Mouse (Mus musculus) MEL (cell line): ENCODE measurements at regions not wholly inside any gene's neighbourhood (a gene's known extent, or its start where the extent isn't known, plus 50 kb on each side); places are given as distances from the start of the nearest gene placed in this dataset.

Experiments used
- CTCF ChIP-seq, 3 experiments: IDR thresholded peaks in 2 of 3; conservative IDR thresholded peaks in 1 of 3; 2 replicates each; pipeline ENCODE4 v1.5.1; 2011 to 2012; ENCODE audit warnings: low read length in 3 of 3, low read depth in 2 of 3, mild to moderate bottlenecking in 2 of 3, improper control_type of control experiment in 1 of 3, inconsistent platforms in 1 of 3, mixed read lengths in 1 of 3, moderate library complexity in 1 of 3; ENCODE audit not compliant: control insufficient read depth in 1 of 3, insufficient read depth in 1 of 3, poor library complexity in 1 of 3, severe bottlenecking in 1 of 3
- EP300 ChIP-seq, 2 experiments: IDR thresholded peaks; 2 replicates each; pipeline ENCODE4 v1.6.1; 2011; ENCODE audit warnings: improper control_type of control experiment in 2 of 2, low read length in 2 of 2, low read depth in 1 of 2, mild to moderate bottlenecking in 1 of 2
- POLR2A ChIP-seq, 2 experiments: IDR thresholded peaks; 2 replicates each; pipeline ENCODE4 v1.6.1; 2011 to 2012; ENCODE audit warnings: low read length in 2 of 2, mild to moderate bottlenecking in 2 of 2, control low read depth in 1 of 2, improper control_type of control experiment in 1 of 2, low read depth in 1 of 2, moderate library complexity in 1 of 2; ENCODE audit not compliant: control insufficient read depth in 1 of 2, insufficient read depth in 1 of 2, poor library complexity in 1 of 2

GRCm38 (mm10) chr4:125780113-125780512 lies 244.2 kb upstream of the Csf3r start:
- no peak for TF ChIP-seq POLR2A (IDR thresholded peaks at IDR 0.05; ENCODE audit: control insufficient read depth in 1 of 2, insufficient read depth in 1 of 2, low read depth in 1 of 2, low read length in 2 of 2, poor library complexity in 1 of 2)
- TF ChIP-seq CTCF (IDR thresholded peaks at IDR 0.05 in 2 of 3, conservative IDR thresholded peaks at IDR 0.05 in 1 of 3; ENCODE audit: control insufficient read depth in 1 of 3, insufficient read depth in 1 of 3, low read depth in 2 of 3, low read length in 3 of 3, poor library complexity in 1 of 3, severe bottlenecking in 1 of 3) = no peak
- no peak for TF ChIP-seq EP300 (IDR thresholded peaks at IDR 0.05; ENCODE audit: low read depth in 1 of 2, low read length in 2 of 2)
